Mouse (Mus musculus) urinary bladder, postnatal 4 days (tissue): ENCODE results near the gene Tmem181a.
"Not testable (repeated sequence)": the region's sequence is repeated elsewhere in the genome, so short reads cannot be mapped to it uniquely, and the experiment has no call there.

Experiments used
- DNase-seq, 2 experiments: peaks; one replicate each; pipeline ENCODE4 v3.0.0; 2021 to 2022; ENCODE audit warnings: low spot score in 2 of 2

Tmem181a gene

DNA sequence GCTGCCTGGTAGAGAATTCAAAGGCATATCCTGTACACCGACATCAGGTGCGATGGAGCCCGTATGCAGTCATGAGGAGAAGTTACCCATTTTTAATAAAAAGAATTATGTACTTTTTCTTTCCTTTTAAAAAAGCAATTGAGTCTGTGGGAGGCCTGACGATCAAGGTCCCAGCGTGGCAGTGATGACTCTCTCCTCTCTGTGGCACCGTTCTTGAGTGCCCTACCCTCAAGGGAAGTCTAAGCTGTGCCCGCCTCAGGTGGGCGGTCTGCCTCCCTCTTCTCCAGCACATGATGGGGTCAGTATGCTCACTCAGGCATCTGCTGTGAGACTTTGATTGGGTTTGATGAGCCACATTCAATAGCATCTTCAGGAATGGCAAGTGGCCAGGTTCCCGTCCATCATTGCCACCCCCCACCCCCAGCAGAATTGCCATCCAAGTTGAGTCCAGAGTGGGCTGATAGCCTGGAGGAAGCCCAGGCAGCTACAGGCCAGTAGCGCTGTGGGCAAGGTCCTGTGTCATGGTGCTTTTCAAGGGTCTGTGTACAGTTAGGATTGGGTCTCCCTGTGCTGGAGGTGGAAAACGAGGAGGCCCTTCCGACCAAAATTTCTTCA is 49.1 kb downstream of the Tmem181a start:
- not testable (repeated sequence) for DNase-seq

GRCm38 (mm10) chr17:6306503-6306902 is 49.8 kb downstream of the Tmem181a start:
- not testable (repeated sequence) for DNase-seq

DNA sequence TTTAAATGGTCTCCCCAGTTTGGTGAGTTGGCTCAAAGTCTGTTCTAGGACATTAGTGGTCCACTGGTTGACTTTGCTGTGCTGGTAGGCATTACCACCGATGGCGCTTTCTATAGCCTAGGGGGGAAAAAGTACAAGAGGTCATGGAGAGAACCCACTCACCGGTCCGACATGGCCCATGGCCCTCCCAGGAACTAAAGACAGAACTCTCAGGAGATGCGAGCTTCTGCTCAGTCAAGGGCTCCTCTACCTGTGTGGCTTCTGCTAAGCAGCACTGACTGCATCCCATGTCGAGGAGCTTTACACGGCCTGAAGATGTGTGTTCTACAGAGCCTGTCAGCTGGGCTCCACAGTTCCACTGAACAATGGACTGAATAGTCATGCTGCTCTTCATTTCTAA is 55.1 kb downstream of the Tmem181a start:
- DNase-seq = not testable (repeated sequence)

DNA sequence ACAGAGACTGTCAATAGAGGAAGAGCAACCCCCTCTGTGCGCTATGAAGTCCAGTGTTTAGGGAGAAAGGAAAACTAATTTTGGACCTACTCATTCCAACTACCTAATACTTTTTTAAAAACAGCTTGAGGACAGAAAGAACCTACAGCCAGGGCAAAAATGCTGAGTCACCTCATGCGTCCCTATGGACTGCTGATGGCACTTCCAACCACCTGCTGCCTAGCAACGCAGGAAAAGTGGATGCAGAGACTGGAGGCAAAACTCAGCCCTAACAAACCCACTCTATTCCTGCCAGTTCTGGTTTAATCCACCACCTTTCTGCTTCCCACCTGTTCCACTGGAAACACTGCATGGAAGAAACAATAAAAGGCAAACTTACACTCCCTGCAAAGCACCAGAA is 56.1 kb downstream of the Tmem181a start:
- DNase-seq = not testable (repeated sequence)

GRCm38 (mm10) chr17:6314493-6314892 is 57.8 kb downstream of the Tmem181a start:
- not testable (repeated sequence) for DNase-seq

- not testable (repeated sequence) for DNase-seq
Observed at GRCm38 (mm10) chr17:6315706-6316105, 59.0 kb downstream of the Tmem181a start.

DNA sequence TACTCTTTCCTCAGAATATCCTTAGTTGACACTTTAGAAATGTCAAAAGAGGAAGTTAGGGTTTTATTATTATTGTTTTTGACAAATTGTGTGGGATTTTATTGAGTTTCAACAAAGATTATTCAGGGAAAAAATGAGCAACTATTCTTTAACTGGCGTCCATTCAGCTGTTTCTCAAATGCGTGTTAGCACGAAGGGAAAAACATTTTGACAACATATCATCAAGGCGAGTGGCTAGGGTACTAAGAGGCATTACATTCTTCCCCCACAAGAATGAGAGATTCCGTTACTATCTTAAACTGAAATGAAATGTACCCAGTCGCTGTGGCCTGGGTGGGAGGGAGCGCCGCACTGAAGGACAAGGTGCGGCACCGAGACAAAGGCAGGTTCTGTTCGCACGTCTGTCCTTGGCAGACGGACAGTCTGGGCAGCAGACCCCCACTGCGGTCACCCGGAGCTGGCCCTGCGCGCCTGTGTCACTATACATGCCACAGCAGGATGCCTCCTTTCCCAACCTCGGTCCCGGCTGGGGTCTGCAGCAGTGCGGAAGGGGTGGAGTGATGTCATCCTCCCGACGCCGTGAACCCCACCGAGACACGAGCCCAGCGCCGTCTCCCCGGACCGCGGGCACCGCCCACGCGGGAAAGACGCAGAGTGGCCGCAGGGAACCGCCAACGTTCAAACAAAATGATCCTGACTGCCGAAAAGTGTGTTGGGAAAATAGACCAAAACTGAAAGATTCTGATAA is 59.9 kb downstream of the Tmem181a start:
- peak; percentile 62 to 67 for DNase-seq

DNA sequence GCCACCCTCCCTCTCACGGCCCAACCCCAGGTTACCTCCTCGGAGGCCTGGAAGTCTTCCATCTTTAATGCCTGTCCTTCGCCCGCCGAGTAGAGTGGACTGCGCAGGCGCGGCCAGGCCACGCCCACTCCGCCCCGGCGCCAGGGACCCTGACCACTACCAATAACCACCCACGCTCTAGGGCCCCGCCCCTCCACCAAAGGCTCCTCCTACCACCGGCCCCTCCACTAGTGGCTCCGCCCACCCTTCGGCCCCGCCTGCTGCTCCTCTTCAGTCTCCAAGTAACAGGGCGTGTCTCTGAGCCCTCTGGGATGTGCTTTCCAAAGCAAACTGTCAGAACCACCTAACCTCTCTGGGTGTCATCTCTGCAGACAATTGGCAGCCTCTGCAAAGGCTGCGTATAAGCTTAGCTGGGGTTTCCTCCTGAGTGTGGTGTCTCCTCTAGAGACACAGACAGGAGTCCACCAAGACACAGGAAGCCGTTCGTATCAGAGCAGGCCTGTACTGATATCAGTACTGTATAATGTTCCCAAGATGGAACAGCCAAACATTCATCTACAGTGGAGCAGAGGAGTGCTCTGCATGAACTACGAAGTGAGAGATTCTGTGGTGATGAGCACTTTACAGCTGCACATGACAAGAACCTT is 60.8 kb downstream of the Tmem181a start, which contains the start of gene Dynlt1a:
Dynlt1a (minus strand) TSS at position 162 of the 647 bp plus-strand sequence.
- peak; percentile 98 to 99 for DNase-seq

DNA sequence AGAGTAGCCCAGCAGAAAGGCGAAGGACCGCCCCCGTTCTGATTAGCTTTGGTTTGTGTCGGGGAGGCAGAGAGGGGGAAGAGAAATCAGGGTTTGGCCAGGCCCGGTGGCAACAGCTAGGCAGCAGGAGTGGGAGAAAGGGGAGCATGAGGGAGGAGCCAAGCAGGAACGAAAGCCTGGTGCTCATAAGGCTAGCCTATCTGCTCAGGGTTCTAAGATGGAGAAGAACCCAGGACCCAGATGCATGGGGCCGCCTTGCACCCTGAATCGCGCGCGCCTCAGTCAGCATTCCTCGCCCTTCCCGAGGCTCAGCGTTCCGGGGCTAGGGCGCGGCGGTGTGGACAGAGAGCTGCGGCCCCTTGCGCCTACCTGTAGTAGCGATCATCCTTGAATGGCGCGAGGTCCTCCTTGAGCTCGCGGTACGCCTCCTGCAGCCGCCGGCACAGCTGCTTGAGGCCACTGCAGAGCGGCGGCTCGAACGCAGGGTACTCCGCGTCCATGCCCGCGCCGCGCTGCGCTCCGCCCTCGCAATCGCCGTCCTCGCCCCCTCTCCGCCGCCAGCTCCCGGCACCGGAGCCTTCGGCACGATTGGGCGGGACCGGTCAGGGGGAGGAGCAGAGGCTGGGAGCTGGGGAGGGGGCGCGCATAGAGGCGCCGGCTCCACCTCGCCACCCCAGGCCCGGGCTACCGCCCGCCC is 64.6 kb downstream of the Tmem181a start:
- DNase-seq = not testable (repeated sequence)

GRCm38 (mm10) chr17:6321778-6322101 is 65.1 kb downstream of the Tmem181a start:
- not testable (repeated sequence) for DNase-seq

- DNase-seq = not testable (repeated sequence)
Observed at GRCm38 (mm10) chr17:6325021-6325420, 68.4 kb downstream of the Tmem181a start.

DNA sequence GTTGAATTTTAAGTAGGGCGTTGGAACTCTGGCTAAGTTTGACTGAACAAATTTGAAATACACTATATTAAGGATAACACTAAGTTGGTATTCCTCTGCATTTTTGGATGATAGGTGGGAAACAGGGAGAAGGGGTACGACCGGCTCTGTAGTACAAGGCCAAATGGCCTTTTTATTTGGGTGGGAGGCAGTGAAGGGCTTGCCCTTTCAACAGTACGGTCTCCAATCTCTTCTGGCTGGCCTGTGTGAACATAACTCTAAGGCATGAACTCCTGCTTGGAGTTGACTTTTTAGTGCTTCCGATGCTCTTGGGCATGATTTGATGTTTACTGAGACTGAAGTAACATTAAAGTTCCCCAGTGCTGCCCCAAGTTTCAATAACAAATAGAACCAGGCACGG is 68.9 kb downstream of the Tmem181a start:
- not testable (repeated sequence) for DNase-seq

GRCm38 (mm10) chr17:6327554-6327953 is 70.9 kb downstream of the Tmem181a start:
- peak in 1 of 2 experiments; percentile 57 for DNase-seq

DNA sequence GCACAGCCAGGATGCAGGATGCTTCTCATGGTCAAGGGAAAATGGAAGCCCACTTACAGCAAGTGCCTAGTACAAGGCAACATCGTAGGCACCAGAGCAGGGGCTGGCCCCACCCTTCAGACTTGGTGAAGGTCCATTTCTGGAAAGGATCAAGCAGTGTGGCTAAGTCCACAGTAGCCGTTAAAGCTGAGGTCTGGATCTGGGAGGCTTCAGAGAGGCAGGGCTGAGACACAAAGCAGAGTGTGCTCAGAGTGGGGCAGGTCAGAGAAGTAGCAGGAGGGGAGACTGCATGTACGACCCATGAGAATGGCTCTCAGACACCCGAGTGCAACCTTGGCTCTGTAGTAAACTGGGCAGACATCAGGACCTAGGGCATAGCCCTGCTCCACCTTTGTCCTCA is 72.3 kb downstream of the Tmem181a start:
- DNase-seq = peak in 1 of 2 experiments; percentile 53

DNA sequence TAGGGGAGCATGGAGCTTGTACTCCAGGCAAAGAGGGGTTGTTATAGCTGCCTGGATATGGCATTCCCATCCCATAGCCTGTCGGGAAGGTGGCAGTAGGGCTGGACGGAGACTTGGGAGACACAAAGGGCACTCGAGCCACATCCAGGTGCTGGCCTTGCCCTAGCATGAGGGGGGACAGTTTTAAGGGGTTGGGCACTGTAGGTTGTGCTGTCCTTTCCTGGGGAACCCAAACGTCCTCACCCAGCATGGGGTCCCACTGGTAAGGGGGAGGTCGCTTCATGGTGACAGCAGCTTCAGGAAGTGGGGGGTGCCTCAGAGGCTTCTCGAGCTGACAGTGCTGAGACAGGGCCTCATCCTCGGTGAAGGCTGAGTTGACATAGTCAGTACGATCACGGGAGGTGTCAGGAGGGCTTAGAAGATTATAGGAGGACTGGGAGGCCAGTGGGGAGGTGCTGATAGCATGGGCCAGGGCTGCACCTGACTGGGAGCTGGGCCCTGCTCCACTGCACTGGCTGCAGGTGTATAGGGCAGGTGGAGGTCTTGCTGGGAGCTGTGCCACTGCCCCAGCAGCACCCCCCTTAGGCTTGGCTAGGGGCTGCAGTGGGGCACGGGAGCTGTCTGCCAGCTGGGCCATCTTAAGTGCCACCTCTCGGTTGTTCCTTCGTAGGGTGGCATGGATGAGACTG is 86.1 kb downstream of the Tmem181a start:
- DNase-seq = not testable (repeated sequence)

GRCm38 (mm10) chr17:6355256-6355655 is 98.6 kb downstream of the Tmem181a start:
- DNase-seq = peak; percentile 22 to 74
